Mouse (Mus musculus): Measurements from ENCODE around the gene Numa1. TPM values are rescaled to one million over a fixed set of nuclear protein-coding genes. Genes with fewer than 3 reads are reported as not detected.

The Numa1 gene
- polyA plus RNA-seq, 1 experiment from 2014 or later, result 32.1 TPM

- no peaks in the 10 kb centered on the region for H3K27me3 ChIP-seq (replicated peaks)
- H3K4me2 ChIP-seq, result no peak overlapping the region
- peaks cover 23% of the 10 kb centered on the region for H3K4me1 ChIP-seq
- no peaks in the 10 kb centered on the region for H3K36me3 ChIP-seq
- no peak overlapping the region for H3K9ac ChIP-seq (replicated peaks)
- no peak overlapping the region for H3K27ac ChIP-seq (replicated peaks)
- 89% methylated on average over 1 of the region's 1 CpGs for WGBS
- H3K4me3 ChIP-seq (replicated peaks), result no peak overlapping the region
- no peak for ATAC-seq (ENCODE audit: low FRiP score)
- no peaks in the 10 kb centered on the region for H3K9me3 ChIP-seq (replicated peaks)
Measured at GRCm38 (mm10) chr7:101967256-101967655, 33.3 kb downstream of the Numa1 start.

GRCm38 (mm10) chr7:101968751-101969150, 34.8 kb downstream of the Numa1 start:
- Histone ChIP-seq H3K4me2 (peak overlapping the region; percentile 77), H3K36me3 (no peaks in the 10 kb centered on the region), H3K27ac (replicated peaks) (peak overlapping the region; percentile 100), H3K9ac (replicated peaks) (no peak overlapping the region; the same call in 1 of the 2 replicates), H3K4me3 (replicated peaks) (no peak overlapping the region; the same call in 1 of the 2 replicates), H3K4me1 (peaks cover 37% of the 10 kb centered on the region), H3K9me3 (replicated peaks) (no peaks in the 10 kb centered on the region), H3K27me3 (replicated peaks) (no peaks in the 10 kb centered on the region)
- no peak for ATAC-seq (ENCODE audit: low FRiP score)
- 76% methylated on average over 2 of the region's 2 CpGs for WGBS

GRCm38 (mm10) chr7:101969694-101970428, 36.0 kb downstream of the Numa1 start:
- Histone ChIP-seq H3K9me3 (replicated peaks) (no peaks in the 10 kb centered on the region), H3K27me3 (replicated peaks) (no peaks in the 10 kb centered on the region), H3K4me3 (replicated peaks) (peak overlapping the region; percentile 76), H3K36me3 (no peaks in the 10 kb centered on the region), H3K27ac (replicated peaks) (peak overlapping the region; percentile 100), H3K4me2 (peak overlapping the region; percentile 77), H3K4me1 (peaks cover 43% of the 10 kb centered on the region), H3K9ac (replicated peaks) (peak overlapping the region; percentile 89)
- peak; percentile 90 for ATAC-seq (ENCODE audit: low FRiP score)
- under 1% methylated on average over 49 of the region's 53 CpGs for WGBS

GRCm38 (mm10) chr7:101970429-101970775, 36.5 kb downstream of the Numa1 start:
- H3K4me3 ChIP-seq (replicated peaks), result peak overlapping the region; percentile 76
- H3K9me3 ChIP-seq (replicated peaks), result no peaks in the 10 kb centered on the region
- 0% methylated on average over 17 of the region's 17 CpGs for WGBS
- peak; percentile 83 for ATAC-seq (ENCODE audit: low FRiP score)
- H3K9ac ChIP-seq (replicated peaks), result peak overlapping the region; percentile 89
- no peaks in the 10 kb centered on the region for H3K27me3 ChIP-seq (replicated peaks)
- H3K36me3 ChIP-seq, result no peaks in the 10 kb centered on the region
- H3K4me2 ChIP-seq, result peak overlapping the region; percentile 77
- peaks cover 43% of the 10 kb centered on the region for H3K4me1 ChIP-seq
- H3K27ac ChIP-seq (replicated peaks), result peak overlapping the region; percentile 100

GRCm38 (mm10) chr7:101970821-101971461, 37.0 kb downstream of the Numa1 start:
- no peaks in the 10 kb centered on the region for H3K9me3 ChIP-seq (replicated peaks)
- 2% methylated on average over 19 of the region's 19 CpGs for WGBS
- no peaks in the 10 kb centered on the region for H3K27me3 ChIP-seq (replicated peaks)
- peak overlapping the region; percentile 77 for H3K4me2 ChIP-seq
- H3K4me1 ChIP-seq, result peaks cover 43% of the 10 kb centered on the region
- peak; percentile 78 for ATAC-seq (ENCODE audit: low FRiP score)
- no peaks in the 10 kb centered on the region for H3K36me3 ChIP-seq
- H3K27ac ChIP-seq (replicated peaks), result peak overlapping the region; percentile 100
- peak overlapping the region; percentile 76 for H3K4me3 ChIP-seq (replicated peaks)
- H3K9ac ChIP-seq (replicated peaks), result peak overlapping the region; percentile 89

GRCm38 (mm10) chr7:101971721-101972120, 37.8 kb downstream of the Numa1 start:
- 55% methylated on average over 2 of the region's 2 CpGs for WGBS
- H3K4me2 ChIP-seq, result peak overlapping the region; percentile 77
- peak overlapping the region; percentile 89 for H3K9ac ChIP-seq (replicated peaks)
- peaks cover 43% of the 10 kb centered on the region for H3K4me1 ChIP-seq
- no peaks in the 10 kb centered on the region for H3K36me3 ChIP-seq
- no peaks in the 10 kb centered on the region for H3K9me3 ChIP-seq (replicated peaks)
- H3K27me3 ChIP-seq (replicated peaks), result no peaks in the 10 kb centered on the region
- H3K4me3 ChIP-seq (replicated peaks), result peak overlapping the region; percentile 76
- H3K27ac ChIP-seq (replicated peaks), result peak overlapping the region; percentile 100
- no peak for ATAC-seq (ENCODE audit: low FRiP score)

- no peaks in the 10 kb centered on the region for H3K9me3 ChIP-seq (replicated peaks)
- peaks cover 36% of the 10 kb centered on the region for H3K4me1 ChIP-seq
- no peak overlapping the region for H3K4me3 ChIP-seq (replicated peaks)
- no peak for ATAC-seq (ENCODE audit: low FRiP score)
- no peak overlapping the region for H3K9ac ChIP-seq (replicated peaks)
- H3K27me3 ChIP-seq (replicated peaks), result no peaks in the 10 kb centered on the region
- peaks cover 3% of the 10 kb centered on the region; the same call in 1 of the 2 replicates for H3K36me3 ChIP-seq
- H3K27ac ChIP-seq (replicated peaks), result 0 out of 2 replicates have a peak overlapping the region, but pooled peaks have one; percentile 18
- WGBS, result 77% methylated on average over 3 of the region's 3 CpGs
- H3K4me2 ChIP-seq, result no peak overlapping the region
Measured at GRCm38 (mm10) chr7:101973730-101974129, 39.8 kb downstream of the Numa1 start.

- Histone ChIP-seq H3K4me2 (no peak overlapping the region), H3K4me1 (peaks cover 31% of the 10 kb centered on the region), H3K27ac (replicated peaks) (0 out of 2 replicates have a peak overlapping the region, but pooled peaks have one; percentile 46), H3K4me3 (replicated peaks) (no peak overlapping the region), H3K9me3 (replicated peaks) (no peaks in the 10 kb centered on the region), H3K36me3 (peaks cover 3% of the 10 kb centered on the region; the same call in 1 of the 2 replicates), H3K9ac (replicated peaks) (no peak overlapping the region), H3K27me3 (replicated peaks) (no peaks in the 10 kb centered on the region)
- 63% methylated on average over 2 of the region's 2 CpGs for WGBS
- ATAC-seq (ENCODE audit: low FRiP score), result no peak
Measured at GRCm38 (mm10) chr7:101974505-101974904, 40.6 kb downstream of the Numa1 start.

- Histone ChIP-seq H3K9ac (replicated peaks) (no peak overlapping the region), H3K36me3 (peaks cover 22% of the 10 kb centered on the region), H3K4me2 (no peak overlapping the region), H3K27ac (replicated peaks) (no peak overlapping the region), H3K9me3 (replicated peaks) (no peaks in the 10 kb centered on the region), H3K27me3 (replicated peaks) (no peaks in the 10 kb centered on the region), H3K4me1 (no peaks in the 10 kb centered on the region), H3K4me3 (replicated peaks) (no peak overlapping the region)
- no peak for ATAC-seq (ENCODE audit: low FRiP score)
- 93% methylated on average over 1 of the region's 1 CpGs for WGBS
Measured at GRCm38 (mm10) chr7:101982735-101983134, 48.8 kb downstream of the Numa1 start.

- ATAC-seq (ENCODE audit: low FRiP score), result no peak
- H3K36me3 ChIP-seq, result peaks cover 43% of the 10 kb centered on the region
- H3K4me3 ChIP-seq (replicated peaks), result no peak overlapping the region
- no peak overlapping the region for H3K9ac ChIP-seq (replicated peaks)
- 99% methylated on average over 3 of the region's 3 CpGs for WGBS
- no peaks in the 10 kb centered on the region for H3K27me3 ChIP-seq (replicated peaks)
- H3K4me1 ChIP-seq, result no peaks in the 10 kb centered on the region
- H3K9me3 ChIP-seq (replicated peaks), result no peaks in the 10 kb centered on the region
- H3K4me2 ChIP-seq, result no peak overlapping the region
- H3K27ac ChIP-seq (replicated peaks), result no peak overlapping the region
Measured at GRCm38 (mm10) chr7:101985081-101985480, 51.2 kb downstream of the Numa1 start.

- Histone ChIP-seq H3K9ac (replicated peaks) (no peak overlapping the region), H3K9me3 (replicated peaks) (no peaks in the 10 kb centered on the region), H3K27me3 (replicated peaks) (no peaks in the 10 kb centered on the region), H3K4me3 (replicated peaks) (no peak overlapping the region), H3K27ac (replicated peaks) (no peak overlapping the region), H3K4me1 (peaks cover under 1% of the 10 kb centered on the region; the same call in 1 of the 2 replicates), H3K36me3 (peaks cover 96% of the 10 kb centered on the region), H3K4me2 (no peak overlapping the region)
- ATAC-seq (ENCODE audit: low FRiP score), result no peak
- WGBS, result 94% methylated on average over 3 of the region's 3 CpGs
Measured at GRCm38 (mm10) chr7:101994241-101994640, 60.3 kb downstream of the Numa1 start.
